Comparison of ENCODE assay signal across 19 mouse cellular contexts in genomic region chr7:49662492-49663026, GRCm38 (mm10). TPM values are rescaled to one million over a fixed set of nuclear protein-coding genes. Genes with fewer than 3 reads are reported as not detected.
DNase-seq lines count a peak whose midpoint lies in the region; ATAC-seq and TF ChIP-seq lines count a peak whose summit lies in the region.
"Had no signal": no experiment of that assay in that cellular context is flagged by ENCODE, and none has a peak within 500 bp of the region (broad histone marks: within the 10 kb centered on the region; RNA-seq: fewer than 3 reads in every experiment).

No protein-coding gene starts in this region.

- no peak for TF ChIP-seq CTCF in hindbrain, postnatal 0 days (IDR thresholded peaks at IDR 0.05; ENCODE audit: low read depth)

- H3K27ac ChIP-seq in heart, embryonic 16.5 days (ENCODE audit: low read length): no peak overlapping the region
- H3K27ac ChIP-seq in embryonic facial prominence, embryonic 11.5 days (replicated peaks; ENCODE audit: low read depth, low read length): no peak overlapping the region
- no peak overlapping the region for H3K27ac ChIP-seq in limb, embryonic 14.5 days (replicated peaks; ENCODE audit: low read depth, low read length)
- no peak overlapping the region for H3K27ac ChIP-seq in hindbrain, postnatal 0 days
- H3K27ac ChIP-seq: hindbrain, embryonic 10.5 days; layer of hippocampus, adult 2 months; liver, embryonic 15.5 days; midbrain, embryonic 15.5 days; neural tube, embryonic 13.5 days had no signal

- no peak for ATAC-seq in heart, embryonic 16.5 days (replicated peaks; ENCODE audit: extremely low read depth, insufficient read depth, low FRiP score)
- ATAC-seq in embryonic facial prominence, embryonic 11.5 days (replicated peaks; ENCODE audit: insufficient number of reproducible peaks, low FRiP score, low TSS enrichment, low read depth): no peak
- ATAC-seq in limb, embryonic 14.5 days (ENCODE audit: low FRiP score, low read depth): no peak
- no peak for ATAC-seq in hindbrain, postnatal 0 days

- no peak for DNase-seq in heart, postnatal 14 days
- peak; percentile 6 for DNase-seq in lung, postnatal 10 days
- DNase-seq in lung, postnatal 25 days (ENCODE audit: low spot score): no peak
- DNase-seq in embryonic facial prominence, embryonic 11.5 days (ENCODE audit: low spot score): peak; percentile 16
- DNase-seq in limb, embryonic 14.5 days (ENCODE audit: low spot score): no peak
- no peak for DNase-seq in hindbrain, postnatal 0 days (ENCODE audit: low spot score)
- DNase-seq: adrenal gland, postnatal 10 days; cerebellum, postnatal 25 days; kidney, adult 11 months; retina, postnatal 1 day had no signal

- H3K27me3 ChIP-seq in heart, embryonic 16.5 days (ENCODE audit: control insufficient read depth, insufficient read depth, low read length): peaks cover 15% of the 10 kb centered on the region
- H3K27me3 ChIP-seq in embryonic facial prominence, embryonic 11.5 days (ENCODE audit: control insufficient read depth, insufficient read depth, low read length): peaks cover 8% of the 10 kb centered on the region; the same call in 1 of the 2 replicates
- 0 out of 2 replicates have a peak, but pooled peaks cover 7% of the 10 kb centered on the region for H3K27me3 ChIP-seq in limb, embryonic 14.5 days (ENCODE audit: control insufficient read depth, insufficient read depth, low read length)
- peaks cover 65% of the 10 kb centered on the region for H3K27me3 ChIP-seq in hindbrain, postnatal 0 days (ENCODE audit: insufficient read depth, low read length)

- peak overlapping the region; percentile 28 for H3K4me2 ChIP-seq in heart, embryonic 16.5 days (ENCODE audit: low read depth, low read length)
- H3K4me2 ChIP-seq in embryonic facial prominence, embryonic 11.5 days (ENCODE audit: low read depth, low read length): no peak overlapping the region
- H3K4me2 ChIP-seq in limb, embryonic 14.5 days (replicated peaks; ENCODE audit: low read depth, low read length, severe bottlenecking): peak overlapping the region; percentile 30; the same call in 1 of the 2 replicates
- no peak overlapping the region for H3K4me2 ChIP-seq in hindbrain, postnatal 0 days (ENCODE audit: low read depth, low read length)
- H3K4me2 ChIP-seq: liver, embryonic 15.5 days; midbrain, embryonic 15.5 days; neural tube, embryonic 13.5 days had no signal

- no peak for TF ChIP-seq POLR2A in limb, embryonic 14.5 days (IDR thresholded peaks at IDR 0.05; ENCODE audit: borderline replicate concordance, extremely low read depth, insufficient read depth, insufficient read length)

- H3K9me3 ChIP-seq in heart, embryonic 16.5 days (replicated peaks; ENCODE audit: control insufficient read depth, low read length): no peaks in the 10 kb centered on the region
- H3K9me3 ChIP-seq in embryonic facial prominence, embryonic 11.5 days (replicated peaks; ENCODE audit: control insufficient read depth, low read length): no peaks in the 10 kb centered on the region
- no peaks in the 10 kb centered on the region for H3K9me3 ChIP-seq in limb, embryonic 14.5 days (ENCODE audit: control insufficient read depth, low read length)
- H3K9me3 ChIP-seq in hindbrain, postnatal 0 days (ENCODE audit: low read length): no peaks in the 10 kb centered on the region
- H3K9me3 ChIP-seq: hindbrain, embryonic 10.5 days; liver, embryonic 15.5 days; midbrain, embryonic 15.5 days; neural tube, embryonic 13.5 days had no signal

- no peaks in the 10 kb centered on the region for H3K4me1 ChIP-seq in heart, embryonic 16.5 days (ENCODE audit: control insufficient read depth, insufficient read depth, low read length)
- no peaks in the 10 kb centered on the region for H3K4me1 ChIP-seq in embryonic facial prominence, embryonic 11.5 days (ENCODE audit: control insufficient read depth, insufficient read depth, low read length)
- H3K4me1 ChIP-seq in limb, embryonic 14.5 days (ENCODE audit: control insufficient read depth, insufficient read depth, low read length): 0 out of 2 replicates have a peak, but pooled peaks cover 4% of the 10 kb centered on the region
- H3K4me1 ChIP-seq in hindbrain, postnatal 0 days (ENCODE audit: insufficient read depth, low read length): no peaks in the 10 kb centered on the region
- H3K4me1 ChIP-seq: liver, embryonic 15.5 days; neural tube, embryonic 13.5 days had no signal

- WGBS in heart, embryonic 16.5 days: 6% methylated on average over 7 of the region's 7 CpGs
- WGBS in embryonic facial prominence, embryonic 11.5 days: 11% methylated on average over 7 of the region's 7 CpGs
- 6% methylated on average over 7 of the region's 7 CpGs for WGBS in limb, embryonic 14.5 days
- 15% methylated on average over 7 of the region's 7 CpGs for WGBS in hindbrain, postnatal 0 days

- H3K4me3 ChIP-seq in heart, embryonic 16.5 days (ENCODE audit: low read length): no peak overlapping the region
- no peak overlapping the region for H3K4me3 ChIP-seq in embryonic facial prominence, embryonic 11.5 days (ENCODE audit: low read depth, low read length)
- H3K4me3 ChIP-seq in limb, embryonic 14.5 days (replicated peaks; ENCODE audit: low read length): peak overlapping the region; percentile 5; the same call in 1 of the 2 replicates
- no peak overlapping the region for H3K4me3 ChIP-seq in hindbrain, postnatal 0 days (ENCODE audit: low read length)
- H3K4me3 ChIP-seq: layer of hippocampus, adult 2 months; liver, embryonic 15.5 days; midbrain, embryonic 15.5 days; neural tube, embryonic 13.5 days had no signal

- intact Hi-C loops in heart, postnatal 14 days (cut with DNase I): no loop called here

- no peak overlapping the region for H3K9ac ChIP-seq in heart, embryonic 16.5 days (ENCODE audit: low read length)
- no peak overlapping the region for H3K9ac ChIP-seq in embryonic facial prominence, embryonic 11.5 days (replicated peaks; ENCODE audit: low read length)
- H3K9ac ChIP-seq in limb, embryonic 14.5 days (ENCODE audit: low read depth, low read length, severe bottlenecking): no peak overlapping the region
- no peak overlapping the region for H3K9ac ChIP-seq in hindbrain, postnatal 0 days (replicated peaks; ENCODE audit: low read length)
- H3K9ac ChIP-seq: liver, embryonic 15.5 days; midbrain, embryonic 15.5 days; neural tube, embryonic 13.5 days had no signal

- H3K36me3 ChIP-seq in heart, embryonic 16.5 days (ENCODE audit: control insufficient read depth, insufficient read depth): no peaks in the 10 kb centered on the region
- no peaks in the 10 kb centered on the region for H3K36me3 ChIP-seq in embryonic facial prominence, embryonic 11.5 days (replicated peaks; ENCODE audit: control insufficient read depth, insufficient read depth, low read depth, low read length)
- H3K36me3 ChIP-seq in limb, embryonic 14.5 days (ENCODE audit: control insufficient read depth, insufficient read depth, low read length): no peaks in the 10 kb centered on the region
- H3K36me3 ChIP-seq in hindbrain, postnatal 0 days (ENCODE audit: insufficient read depth, low read length): no peaks in the 10 kb centered on the region
- H3K36me3 ChIP-seq: hindbrain, embryonic 10.5 days; liver, embryonic 15.5 days; midbrain, embryonic 15.5 days; neural tube, embryonic 13.5 days had no signal

RNA-seq across cellular contexts. Expression of gene Dbx1, which starts 25.9 kb away (rescaled TPM):
- polyA plus RNA-seq in heart, embryonic 16.5 days (2015; fragmentation: Nextera tagmentation; extraction: Ambion mirVana): not detected in 2 replicates
- not detected for total RNA-seq in heart, postnatal 14 days (2021)
- 4.3 and 7.6 TPM in 2 replicates for polyA plus RNA-seq in embryonic facial prominence, embryonic 11.5 days (2014; fragmentation: Nextera tagmentation; extraction: Ambion mirVana)
- 3.4 and 4.0 TPM in 2 replicates for polyA plus RNA-seq in limb, embryonic 14.5 days (2012; rRNA removed)
- 2.2 and 4.3 TPM in 2 replicates for polyA plus RNA-seq in limb, embryonic 14.5 days (2014; fragmentation: Nextera tagmentation; extraction: Ambion mirVana)
- 0.43 and 0.68 TPM in 2 replicates for total RNA-seq in hindbrain, postnatal 0 days (2014; rRNA removed)
- polyA plus RNA-seq in hindbrain, postnatal 0 days (2015; fragmentation: Nextera tagmentation; extraction: Ambion mirVana): 0.53 and 0.59 TPM in 2 replicates
- total RNA-seq: adrenal gland, postnatal 10 days; gastrocnemius, adult 18-20 months; layer of hippocampus, adult 2 months; left cerebral cortex, postnatal 10 days had no signal
- polyA plus RNA-seq: spleen, adult 2 months had no signal

Comparison
In these comparisons a context has a peak if more than half of its experiments do, and no peak if none do; other contexts are left out.
1. DNase-seq: peak in lung, postnatal 10 days (single experiment) and embryonic facial prominence, embryonic 11.5 days (single experiment); none in heart, postnatal 14 days (0 of 2), lung, postnatal 25 days (single experiment), limb, embryonic 14.5 days (single experiment) and hindbrain, postnatal 0 days (single experiment).
2. H3K4me2 ChIP-seq: peak in heart, embryonic 16.5 days (single experiment) and limb, embryonic 14.5 days (single experiment); none in embryonic facial prominence, embryonic 11.5 days (single experiment) and hindbrain, postnatal 0 days (single experiment).